Mouse (Mus musculus): ENCODE data around the gene Tas1r2. TPM values are rescaled to one million over a fixed set of nuclear protein-coding genes. Genes with fewer than 3 reads are reported as not detected.

The Tas1r2 gene
- total RNA-seq, 2 experiments from 2014 or later = not detected

DNA sequence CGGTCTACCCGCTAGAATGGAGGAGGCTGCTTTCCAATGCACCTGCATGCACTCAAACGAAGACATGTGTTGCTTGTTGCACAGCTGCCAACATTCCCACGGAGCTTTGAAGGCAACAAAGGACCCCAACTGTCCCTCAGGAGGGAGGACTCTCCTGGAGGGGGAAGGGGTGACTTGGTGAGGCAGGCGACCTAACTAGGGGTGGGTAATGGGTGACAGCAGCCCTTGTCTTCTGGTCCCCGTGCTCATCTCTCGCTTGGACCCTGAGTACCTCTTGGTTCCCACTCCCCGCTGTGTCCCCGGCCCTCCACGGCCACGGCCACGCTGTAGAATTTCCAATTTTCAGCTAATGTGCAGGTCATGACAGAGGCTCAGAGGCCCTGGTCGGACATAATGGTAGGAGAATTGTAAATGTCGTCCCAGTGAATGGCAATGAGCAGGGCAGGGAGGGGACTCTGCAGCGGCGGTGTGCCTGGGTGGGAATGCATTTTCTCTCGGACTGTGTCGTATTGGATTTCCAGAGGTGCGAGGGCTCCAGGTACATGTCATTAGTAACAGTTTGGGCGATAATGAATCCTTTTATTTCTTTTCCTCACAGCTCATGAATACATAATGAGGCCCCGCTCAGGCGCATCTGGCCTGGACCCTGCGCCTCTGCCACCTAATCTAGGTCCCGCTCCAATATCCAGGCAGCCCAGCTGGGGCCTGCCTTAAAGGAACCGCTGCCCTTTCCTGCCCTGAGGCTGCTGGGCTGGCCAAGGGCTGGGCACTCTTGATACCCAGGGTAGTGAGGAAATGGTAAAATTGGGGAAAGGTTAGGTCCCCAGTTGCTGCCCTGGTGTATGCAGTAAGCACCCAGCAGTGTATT, 57.4 kb downstream of the Tas1r2 start:
- DNase-seq = no peak

GRCm38 (mm10) chr4:139715241-139715932, 62.0 kb downstream of the Tas1r2 start:
- DNase-seq = no peak

DNA sequence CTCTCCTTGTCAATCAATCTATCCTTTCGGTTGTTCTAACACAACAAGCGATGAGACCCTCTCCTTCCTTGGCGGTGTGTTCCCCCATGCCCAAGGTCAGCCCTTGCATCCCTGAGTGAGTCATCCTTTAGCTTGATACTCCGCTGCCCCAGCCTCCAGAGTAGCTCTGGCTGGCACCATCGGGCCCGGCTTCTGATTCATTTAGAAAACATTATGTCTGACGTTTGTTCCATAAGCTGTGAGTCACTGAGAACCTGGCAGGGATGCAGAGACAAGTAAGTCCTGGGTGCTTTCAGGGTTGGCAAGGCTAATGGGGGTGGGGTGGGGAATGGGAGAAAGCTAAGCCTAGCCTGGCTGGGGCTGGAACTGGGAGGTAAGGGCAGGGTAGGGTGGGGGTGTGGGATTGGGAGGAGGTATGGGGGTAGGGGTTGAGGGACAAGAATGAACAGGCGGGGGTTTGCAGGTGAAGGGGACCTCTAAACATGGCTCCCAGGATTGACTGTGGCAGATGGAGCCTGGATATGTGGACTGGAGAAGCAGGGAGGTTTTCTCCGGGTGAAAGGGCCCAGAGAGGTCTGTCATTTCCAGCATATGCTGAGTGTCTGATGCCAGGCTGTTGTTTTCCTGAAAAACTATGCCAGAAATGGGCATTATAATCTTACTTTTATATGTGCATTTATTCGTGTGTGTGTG, 63.3 kb downstream of the Tas1r2 start:
- DNase-seq = peak; percentile 83 to 86

DNA sequence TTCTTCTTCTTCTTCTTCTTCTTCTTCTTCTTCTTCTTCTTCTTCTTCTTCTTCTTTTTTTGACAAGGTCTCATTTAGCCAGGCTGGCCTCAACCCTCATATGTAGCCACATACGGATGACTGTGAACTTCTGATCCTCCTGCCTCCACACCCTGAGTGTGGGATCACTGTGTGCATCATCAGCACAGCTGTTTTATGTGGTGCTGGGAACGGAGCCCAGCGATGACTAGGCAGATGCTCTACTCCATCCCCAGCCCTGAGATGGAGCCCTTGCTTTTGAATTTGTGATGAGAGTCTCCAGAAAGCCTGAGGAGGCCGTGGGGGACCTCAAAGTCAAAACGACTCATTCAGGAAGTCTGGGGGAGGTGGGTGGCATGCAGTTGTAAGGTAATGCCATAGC, 65.6 kb downstream of the Tas1r2 start:
- no peak for DNase-seq

Small RNA genes lying within 50 kb of the gene (microRNA-seq; reads per million reads assigned to microRNA genes)
- not detected for gene Mir7020

Other genes with a start within 250 kb of the Tas1r2 start
- 10 to 100 TPM; 11.3 to 11.4 TPM for gene Iffo2, start 123.0 kb upstream of the Tas1r2 start, total RNA-seq (2021)
- gene Gm21969, start 50.4 kb upstream of the Tas1r2 start, total RNA-seq (2021) = not detected
- 100 to 1,000 TPM in 1 of 2 experiments, 10 to 100 TPM in 1; 57.8 to 136 TPM for gene Aldh4a1, start 30.7 kb upstream of the Tas1r2 start, total RNA-seq (2021)
- gene Pax7, start 180.0 kb downstream of the Tas1r2 start, total RNA-seq (2021) = not detected